Mouse (Mus musculus) cerebellum, adult 2 months (tissue): ENCODE data around the gene Tm9sf2.

ENCODE experiments used
- CTCF ChIP-seq: fragments of 200-500 bp; IDR thresholded peaks from 2 replicates; pipeline ENCODE4 v1.5.1; 2011; ENCODE audit warnings: low read depth, mild to moderate bottlenecking, control low read depth, low read length, moderate library complexity, borderline replicate concordance; ENCODE audit not compliant: insufficient read depth
- POLR2A ChIP-seq: fragments of 200-500 bp; IDR thresholded peaks from 2 replicates; pipeline ENCODE4 v1.6.1; 2011; ENCODE audit warnings: low read length, control low read depth, borderline replicate concordance; ENCODE audit not compliant: insufficient read depth

DNA sequence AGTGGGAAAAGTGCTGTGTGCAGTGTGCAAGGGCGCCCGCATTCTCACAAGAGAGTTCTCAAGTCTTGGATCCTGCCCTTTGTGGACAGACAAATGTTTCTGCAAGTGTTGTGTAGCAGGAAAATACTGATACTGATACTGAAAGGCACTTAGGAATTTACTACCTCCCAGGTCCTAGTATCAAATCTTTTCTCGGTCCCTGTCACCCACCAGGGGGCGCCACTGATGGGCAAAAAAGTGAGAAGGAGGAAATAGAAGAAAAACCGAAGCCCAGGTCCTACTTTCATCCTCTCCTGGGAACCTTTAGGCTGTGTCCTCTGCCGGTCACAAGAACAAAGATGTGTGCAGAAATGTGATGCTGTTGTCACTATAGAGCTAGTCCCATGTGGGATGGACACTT, 27.4 kb upstream of the Tm9sf2 start:
- no peak for TF ChIP-seq POLR2A
- TF ChIP-seq CTCF, result peak; percentile 53; the same call in 1 of the 2 replicates
